Mouse (Mus musculus) lung, adult 2 months (tissue): ENCODE data around the gene Idnk.

Source experiments
- CTCF ChIP-seq: fragments of 200-500 bp; IDR thresholded peaks from 2 replicates; pipeline ENCODE4 v1.5.1; 2011; ENCODE audit warnings: mild to moderate bottlenecking, low read length, control low read depth; ENCODE audit not compliant: insufficient read depth
- POLR2A ChIP-seq: fragments of 200-500 bp; IDR thresholded peaks from 2 replicates; pipeline ENCODE4 v1.6.1; 2011; ENCODE audit warnings: low read depth, mild to moderate bottlenecking, control low read depth, low read length, borderline replicate concordance; ENCODE audit errors: extremely low read depth

GRCm38 (mm10) chr13:58157036-58157435, 413 bp upstream of the Idnk start:
- TF ChIP-seq CTCF (no peak), POLR2A (no peak)
